Mouse (Mus musculus) spleen, adult 2 months (tissue): Measurements from ENCODE around the gene Setd1b.

Source experiments
- CTCF ChIP-seq: fragments of 200-500 bp; IDR thresholded peaks from 2 replicates; pipeline ENCODE4 v1.5.1; 2011; ENCODE audit warnings: mild to moderate bottlenecking, inconsistent platforms; ENCODE audit not compliant: insufficient read depth, insufficient read length, insufficient replicate concordance; ENCODE audit errors: extremely low read depth
- POLR2A ChIP-seq: fragments of 200-500 bp; IDR thresholded peaks from 2 replicates; pipeline ENCODE4 v1.6.1; 2011; ENCODE audit warnings: low read depth, low read length, inconsistent platforms

DNA sequence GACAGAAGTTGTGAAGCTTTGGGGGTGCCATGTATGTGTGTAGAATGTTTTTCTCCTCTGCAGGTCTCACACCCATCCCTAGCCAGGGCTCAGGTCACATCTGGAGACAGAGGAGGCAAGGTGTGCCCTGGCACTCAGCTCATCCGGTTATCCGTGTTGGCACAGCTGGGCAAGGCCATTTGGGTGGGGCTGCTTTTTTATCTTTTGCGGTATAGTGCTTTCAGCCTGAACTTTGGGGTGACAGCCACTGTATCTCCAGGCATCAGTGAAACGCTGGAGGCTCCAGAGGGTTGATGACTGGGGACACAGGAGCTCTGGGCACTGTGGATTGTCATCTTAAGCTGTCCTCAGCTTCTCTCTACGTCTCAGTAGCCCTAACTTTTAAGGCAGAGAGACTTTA is 51.4 kb downstream of the Setd1b start:
- no peak for TF ChIP-seq POLR2A
- no peak for TF ChIP-seq CTCF
